Mouse (Mus musculus) naive thymus-derived CD4-positive, alpha-beta T cell, adult 5 months (primary cell): ENCODE data around the gene Optn. TPM values are rescaled to one million over a fixed set of nuclear protein-coding genes. Genes with fewer than 3 reads are reported as not detected.

Source experiments
- polyA plus RNA-seq: library from polyadenylated mRNA; unstranded; fragments of 100-300 nt; shearing (Covaris generic); gene quantifications from one replicate; pipeline ENCODE4 v1.2.1, GENCODE M21; 2017

Optn gene
- polyA plus RNA-seq = 0.66 TPM

GRCm38 (mm10) chr2:5063299-5064205 is at the start of gene Optn:
Gene Optn, minus strand, starts transcription at chr2:5064051.

GRCm38 (mm10) chr2:5012491-5013324 is 51.1 kb downstream of the Optn start, which contains the start of gene Mcm10:
Gene Mcm10, minus strand, starts transcription at chr2:5012791.

DNA sequence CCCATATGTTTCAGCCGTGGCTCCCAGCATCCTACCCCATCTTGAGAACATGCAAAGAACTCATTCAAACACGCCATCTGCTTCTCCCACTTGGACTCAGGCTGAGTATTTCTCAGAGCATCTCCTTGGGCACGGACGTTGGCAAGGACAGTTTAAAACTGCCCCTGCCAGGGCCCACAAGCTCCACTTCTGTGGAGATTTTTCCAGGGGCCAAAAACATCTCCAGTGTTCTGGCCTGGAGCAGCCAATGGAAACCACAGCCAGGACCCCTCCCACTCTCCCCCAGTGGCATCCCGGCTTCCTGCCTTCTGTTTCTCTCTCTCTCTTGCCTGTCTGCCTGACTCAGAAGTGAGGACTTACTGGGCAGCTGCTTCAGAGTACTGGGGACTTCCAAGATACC is 88.0 kb downstream of the Optn start, which contains the start of gene Ucma:
Ucma (plus strand) TSS at position 316 of the 400 bp plus-strand sequence.

Other genes with a start within 250 kb of the Optn start
- 28.1 TPM for gene Sephs1, start 182.5 kb downstream of the Optn start, polyA plus RNA-seq
- gene Phyh, start 145.0 kb downstream of the Optn start, polyA plus RNA-seq = 53.9 TPM
- gene Ucma, start 87.9 kb downstream of the Optn start, polyA plus RNA-seq = not detected
- 0.32 TPM for gene Mcm10, start 51.3 kb downstream of the Optn start, polyA plus RNA-seq
- gene Ccdc3, start 73.7 kb upstream of the Optn start, polyA plus RNA-seq = not detected